Mouse (Mus musculus): ENCODE results near the gene Hoxd1. TPM values are rescaled to one million over a fixed set of nuclear protein-coding genes. Genes with fewer than 3 reads are reported as not detected.

Hoxd1 gene
- polyA plus RNA-seq, 1 experiment, result not detected

- TF ChIP-seq POLR2A (IDR thresholded peaks at IDR 0.05; ENCODE audit: low read depth, low read length) (no peak), CTCF (IDR thresholded peaks at IDR 0.05; ENCODE audit: extremely low read depth, insufficient read length, insufficient replicate concordance, low read depth, low read length) (no peak)
- no peak overlapping the region for H3K27ac ChIP-seq (ENCODE audit: insufficient read depth, low read depth, low read length)
- no peaks in the 10 kb centered on the region for H3K36me3 ChIP-seq (ENCODE audit: control insufficient read depth, insufficient read depth, low read length)
- 32% methylated on average over 7 of the region's 7 CpGs for WGBS
- no peak overlapping the region for H3K4me3 ChIP-seq (ENCODE audit: low read depth, low read length)
- peaks cover 74% of the 10 kb centered on the region for H3K27me3 ChIP-seq (ENCODE audit: control insufficient read depth, insufficient read depth, low read length)
- peaks cover under 1% of the 10 kb centered on the region; the same call in 1 of the 2 replicates for H3K4me1 ChIP-seq (ENCODE audit: control insufficient read depth, insufficient read depth, insufficient read length, low read length)
Measured at GRCm38 (mm10) chr2:74737578-74738070, 25.2 kb upstream of the Hoxd1 start.

- 5% methylated on average over 20 of the region's 20 CpGs for WGBS
- Histone ChIP-seq H3K4me3 (ENCODE audit: low read depth, low read length) (no peak overlapping the region), H3K4me1 (ENCODE audit: control insufficient read depth, insufficient read depth, insufficient read length, low read length) (no peaks in the 10 kb centered on the region; the same call in 1 of the 2 replicates), H3K27ac (ENCODE audit: insufficient read depth, low read depth, low read length) (no peak overlapping the region), H3K27me3 (ENCODE audit: control insufficient read depth, insufficient read depth, low read length) (peaks cover 64% of the 10 kb centered on the region), H3K36me3 (ENCODE audit: control insufficient read depth, insufficient read depth, low read length) (no peaks in the 10 kb centered on the region)
- no peak for TF ChIP-seq POLR2A (IDR thresholded peaks at IDR 0.05; ENCODE audit: low read depth, low read length)
- TF ChIP-seq CTCF (IDR thresholded peaks at IDR 0.05; ENCODE audit: extremely low read depth, insufficient read length, insufficient replicate concordance, low read depth, low read length), result no peak
Measured at GRCm38 (mm10) chr2:74738623-74739475, 23.9 kb upstream of the Hoxd1 start.

- no peak overlapping the region for H3K4me3 ChIP-seq (ENCODE audit: low read depth, low read length)
- WGBS, result 36% methylated on average over 2 of the region's 2 CpGs
- TF ChIP-seq CTCF (IDR thresholded peaks at IDR 0.05; ENCODE audit: extremely low read depth, insufficient read length, insufficient replicate concordance, low read depth, low read length), result no peak
- TF ChIP-seq POLR2A (IDR thresholded peaks at IDR 0.05; ENCODE audit: low read depth, low read length), result no peak
- no peak overlapping the region for H3K27ac ChIP-seq (ENCODE audit: insufficient read depth, low read depth, low read length)
- H3K36me3 ChIP-seq (ENCODE audit: control insufficient read depth, insufficient read depth, low read length), result no peaks in the 10 kb centered on the region
- H3K4me1 ChIP-seq (ENCODE audit: control insufficient read depth, insufficient read depth, insufficient read length, low read length), result no peaks in the 10 kb centered on the region; the same call in 1 of the 2 replicates
- peaks cover 59% of the 10 kb centered on the region for H3K27me3 ChIP-seq (ENCODE audit: control insufficient read depth, insufficient read depth, low read length)
Measured at GRCm38 (mm10) chr2:74739476-74739800, 23.3 kb upstream of the Hoxd1 start.

GRCm38 (mm10) chr2:74739869-74740268, 22.9 kb upstream of the Hoxd1 start:
- H3K4me1 ChIP-seq (ENCODE audit: control insufficient read depth, insufficient read depth, insufficient read length, low read length), result no peaks in the 10 kb centered on the region; the same call in 1 of the 2 replicates
- no peaks in the 10 kb centered on the region for H3K36me3 ChIP-seq (ENCODE audit: control insufficient read depth, insufficient read depth, low read length)
- TF ChIP-seq POLR2A (IDR thresholded peaks at IDR 0.05; ENCODE audit: low read depth, low read length) (no peak), CTCF (IDR thresholded peaks at IDR 0.05; ENCODE audit: extremely low read depth, insufficient read length, insufficient replicate concordance, low read depth, low read length) (no peak)
- no peak overlapping the region for H3K27ac ChIP-seq (ENCODE audit: insufficient read depth, low read depth, low read length)
- peaks cover 55% of the 10 kb centered on the region for H3K27me3 ChIP-seq (ENCODE audit: control insufficient read depth, insufficient read depth, low read length)
- no peak overlapping the region for H3K4me3 ChIP-seq (ENCODE audit: low read depth, low read length)
- 24% methylated on average over 14 of the region's 14 CpGs for WGBS

GRCm38 (mm10) chr2:74740311-74741091, 22.3 kb upstream of the Hoxd1 start:
- TF ChIP-seq CTCF (IDR thresholded peaks at IDR 0.05; ENCODE audit: extremely low read depth, insufficient read length, insufficient replicate concordance, low read depth, low read length) (no peak), POLR2A (IDR thresholded peaks at IDR 0.05; ENCODE audit: low read depth, low read length) (no peak)
- Histone ChIP-seq H3K27me3 (ENCODE audit: control insufficient read depth, insufficient read depth, low read length) (peaks cover 53% of the 10 kb centered on the region), H3K27ac (ENCODE audit: insufficient read depth, low read depth, low read length) (no peak overlapping the region), H3K36me3 (ENCODE audit: control insufficient read depth, insufficient read depth, low read length) (no peaks in the 10 kb centered on the region), H3K4me1 (ENCODE audit: control insufficient read depth, insufficient read depth, insufficient read length, low read length) (no peaks in the 10 kb centered on the region; the same call in 1 of the 2 replicates), H3K4me3 (ENCODE audit: low read depth, low read length) (no peak overlapping the region)
- WGBS, result 12% methylated on average over 43 of the region's 43 CpGs

GRCm38 (mm10) chr2:74741252-74741978, 21.4 kb upstream of the Hoxd1 start:
- Histone ChIP-seq H3K27me3 (ENCODE audit: control insufficient read depth, insufficient read depth, low read length) (peaks cover 54% of the 10 kb centered on the region), H3K4me1 (ENCODE audit: control insufficient read depth, insufficient read depth, insufficient read length, low read length) (no peaks in the 10 kb centered on the region; the same call in 1 of the 2 replicates), H3K4me3 (ENCODE audit: low read depth, low read length) (no peak overlapping the region), H3K27ac (ENCODE audit: insufficient read depth, low read depth, low read length) (no peak overlapping the region), H3K36me3 (ENCODE audit: control insufficient read depth, insufficient read depth, low read length) (no peaks in the 10 kb centered on the region)
- no peak for TF ChIP-seq POLR2A (IDR thresholded peaks at IDR 0.05; ENCODE audit: low read depth, low read length)
- TF ChIP-seq CTCF (IDR thresholded peaks at IDR 0.05; ENCODE audit: extremely low read depth, insufficient read length, insufficient replicate concordance, low read depth, low read length), result no peak
- WGBS, result 56% methylated on average over 2 of the region's 3 CpGs
